Mouse (Mus musculus) ES-E14 (cell line): Measurements from ENCODE around the gene Rnf207.

Source experiments
- CHD2 ChIP-seq: IDR thresholded peaks from 2 replicates; pipeline ENCODE4 v1.6.1; 2014; ENCODE audit warnings: mild to moderate bottlenecking, low read depth, low read length, inconsistent platforms
- HCFC1 ChIP-seq: IDR thresholded peaks from 2 replicates; pipeline ENCODE4 v1.6.1; 2012; ENCODE audit warnings: low read length, inconsistent platforms, borderline replicate concordance; ENCODE audit not compliant: insufficient read depth
- MAFK ChIP-seq: IDR thresholded peaks from 2 replicates; pipeline ENCODE4 v1.6.1; 2014; ENCODE audit warnings: mild to moderate bottlenecking, low read depth, low read length, inconsistent platforms; ENCODE audit not compliant: insufficient read depth
- ZC3H11A ChIP-seq: IDR thresholded peaks from 2 replicates; pipeline ENCODE4 v1.6.1; 2012; ENCODE audit warnings: low read depth, mild to moderate bottlenecking, inconsistent platforms, low read length, borderline replicate concordance
- ZNF384 ChIP-seq: IDR thresholded peaks from 2 replicates; pipeline ENCODE4 v1.6.1; 2012; ENCODE audit warnings: low read depth, low read length, inconsistent platforms

GRCm38 (mm10) chr4:152313934-152314333 lies 4.9 kb downstream of the Rnf207 start:
- TF ChIP-seq ZC3H11A (no peak), MAFK (no peak), HCFC1 (no peak), CHD2 (no peak), ZNF384 (no peak)
